Mouse (Mus musculus) lung, postnatal 0 days (tissue): ENCODE results near the gene Dnajb11. TPM values are rescaled to one million over a fixed set of nuclear protein-coding genes. Genes with fewer than 3 reads are reported as not detected.

Experiments used
- ATAC-seq: fragments of 200-750 bp; cut with Nextera tagmentation; 2 replicates; pipeline ENCODE4 v1.8.0; 2017; ENCODE audit warnings: moderate library complexity
- DNase-seq: peaks from one replicate; pipeline ENCODE4 v3.0.0-alpha.2; 2016; ENCODE audit warnings: low spot score
- H3K27ac ChIP-seq: fragments of 300-500 bp; sonication (generic); 2 replicates; pipeline ENCODE4 v1.5.1; 2014; ENCODE audit warnings: antibody characterized with exemption, mild to moderate bottlenecking, low read length, mixed read lengths
- H3K27me3 ChIP-seq: fragments of 300-500 bp; sonication (generic); replicated peaks from 2 replicates; pipeline ENCODE4 v1.6.1; 2014; ENCODE audit warnings: low read length, mixed read lengths; ENCODE audit not compliant: insufficient read depth
- H3K36me3 ChIP-seq: fragments of 300-500 bp; sonication (generic); 2 replicates; pipeline ENCODE4 v1.6.1; 2014; ENCODE audit warnings: low read length, mixed read lengths; ENCODE audit not compliant: insufficient read depth
- H3K4me1 ChIP-seq: fragments of 300-500 bp; sonication (generic); 2 replicates; pipeline ENCODE4 v1.6.1; 2014; ENCODE audit warnings: antibody characterized with exemption, low read depth, low read length, mixed read lengths; ENCODE audit not compliant: insufficient read depth
- H3K4me2 ChIP-seq: fragments of 300-500 bp; sonication (generic); replicated peaks from 2 replicates; pipeline ENCODE4 v1.6.1; 2014; ENCODE audit warnings: low read depth, mild to moderate bottlenecking, low read length, moderate library complexity, mixed read lengths
- H3K4me3 ChIP-seq: fragments of 300-500 bp; sonication (generic); 2 replicates; pipeline ENCODE4 v1.5.1; 2014; ENCODE audit warnings: low read depth, low read length
- H3K9ac ChIP-seq: fragments of 300-500 bp; sonication (generic); replicated peaks from 2 replicates; pipeline ENCODE4 v1.6.1; 2014; ENCODE audit warnings: low read depth, mild to moderate bottlenecking
- H3K9me3 ChIP-seq: fragments of 300-500 bp; sonication (generic); 2 replicates; pipeline ENCODE4 v1.6.1; 2016; ENCODE audit warnings: low read length, mixed read lengths
- CTCF ChIP-seq: IDR thresholded peaks from 2 replicates; pipeline ENCODE4 v1.5.1; 2016; ENCODE audit warnings: antibody characterized with exemption, mild to moderate bottlenecking
- EP300 ChIP-seq: IDR thresholded peaks from 2 replicates; pipeline ENCODE4 v1.6.1; 2016; ENCODE audit warnings: antibody characterized with exemption, mild to moderate bottlenecking, control low read depth
- WGBS: fragments of 180-500 bp; shearing (Covaris S2); extraction: QIAGEN DNeasy Blood & Tissue Kit; methylation state at CpG from one replicate; pipeline ENCODE4 v1.1.7; 2014; 5-methylcytosine and 5-hydroxymethylcytosine counted together
- polyA plus RNA-seq: library from polyadenylated mRNA; unstranded; fragments of >200 nt; fragmentation: Nextera tagmentation; extraction: Ambion mirVana; gene quantifications from 2 replicates; pipeline ENCODE4 v1.2.1, GENCODE M21; 2015

Dnajb11 gene
- polyA plus RNA-seq, 1 experiment from 2014 or later = 82.8 TPM

- H3K4me2 ChIP-seq = peak overlapping the region; percentile 94
- 7% methylated on average over 26 of the region's 26 CpGs for WGBS
- DNase-seq = peak; percentile 92
- no peak for TF ChIP-seq EP300
- TF ChIP-seq CTCF = no peak
- peak overlapping the region; percentile 46 for H3K4me3 ChIP-seq
- no peaks in the 10 kb centered on the region for H3K36me3 ChIP-seq
- no peaks in the 10 kb centered on the region for H3K4me1 ChIP-seq
- no peaks in the 10 kb centered on the region for H3K9me3 ChIP-seq
- H3K27me3 ChIP-seq = no peaks in the 10 kb centered on the region
- peak overlapping the region; percentile 54; the same call in 1 of the 2 replicates for H3K27ac ChIP-seq
- peak overlapping the region; percentile 50 for H3K9ac ChIP-seq
- peak; percentile 96 for ATAC-seq
These were observed 13.4 kb upstream of the Dnajb11 start for GRCm38 (mm10) chr16:22844061-22844801.

GRCm38 (mm10) chr16:22844834-22845233, 12.8 kb upstream of the Dnajb11 start:
- ATAC-seq = no peak
- TF ChIP-seq CTCF (no peak), EP300 (no peak)
- H3K4me3 ChIP-seq = peak overlapping the region; percentile 46; the same call in 1 of the 2 replicates
- 43% methylated on average over 5 of the region's 5 CpGs for WGBS
- no peaks in the 10 kb centered on the region for H3K27me3 ChIP-seq
- H3K27ac ChIP-seq = no peak overlapping the region; the same call in 1 of the 2 replicates
- DNase-seq = no peak
- peak overlapping the region; percentile 94 for H3K4me2 ChIP-seq
- peak overlapping the region; percentile 50 for H3K9ac ChIP-seq
- no peaks in the 10 kb centered on the region for H3K4me1 ChIP-seq
- H3K36me3 ChIP-seq = no peaks in the 10 kb centered on the region
- H3K9me3 ChIP-seq = no peaks in the 10 kb centered on the region

- no peaks in the 10 kb centered on the region for H3K9me3 ChIP-seq
- 83% methylated on average over 4 of the region's 4 CpGs for WGBS
These were observed 12.2 kb upstream of the Dnajb11 start for GRCm38 (mm10) chr16:22845481-22845880.

GRCm38 (mm10) chr16:22847686-22848085, 10.0 kb upstream of the Dnajb11 start:
- Histone ChIP-seq H3K4me1 (no peaks in the 10 kb centered on the region), H3K4me3 (no peak overlapping the region), H3K36me3 (no peaks in the 10 kb centered on the region), H3K9ac (no peak overlapping the region), H3K27me3 (no peaks in the 10 kb centered on the region), H3K4me2 (no peak overlapping the region), H3K9me3 (no peaks in the 10 kb centered on the region), H3K27ac (no peak overlapping the region)
- no peak for ATAC-seq
- no peak for DNase-seq
- WGBS = 92% methylated on average over 1 of the region's 1 CpGs
- TF ChIP-seq EP300 (no peak), CTCF (no peak)

More at GRCm38 (mm10) chr16:22845481-22845880, 12.2 kb upstream of the Dnajb11 start:
- Histone ChIP-seq H3K9ac (no peak overlapping the region), H3K4me2 (no peak overlapping the region), H3K4me1 (no peaks in the 10 kb centered on the region), H3K27me3 (no peaks in the 10 kb centered on the region), H3K4me3 (no peak overlapping the region), H3K27ac (no peak overlapping the region), H3K36me3 (no peaks in the 10 kb centered on the region)
- ATAC-seq (no peak), DNase-seq (no peak)
- TF ChIP-seq CTCF (no peak), EP300 (no peak)

- Histone ChIP-seq H3K27ac (no peak overlapping the region), H3K36me3 (no peaks in the 10 kb centered on the region), H3K4me1 (no peaks in the 10 kb centered on the region), H3K4me3 (no peak overlapping the region), H3K9me3 (no peaks in the 10 kb centered on the region), H3K9ac (no peak overlapping the region), H3K27me3 (no peaks in the 10 kb centered on the region), H3K4me2 (no peak overlapping the region)
- TF ChIP-seq CTCF = no peak
- TF ChIP-seq EP300 = no peak
- DNase-seq = no peak
- no peak for ATAC-seq
- 91% methylated on average over 1 of the region's 1 CpGs for WGBS
These were observed 9.3 kb upstream of the Dnajb11 start for GRCm38 (mm10) chr16:22848331-22848730.

- Histone ChIP-seq H3K9me3 (no peaks in the 10 kb centered on the region), H3K27ac (no peak overlapping the region), H3K4me2 (no peak overlapping the region), H3K4me1 (peaks cover 6% of the 10 kb centered on the region; the same call in 1 of the 2 replicates), H3K9ac (no peak overlapping the region), H3K36me3 (0 out of 2 replicates have a peak, but pooled peaks cover 4% of the 10 kb centered on the region), H3K27me3 (no peaks in the 10 kb centered on the region), H3K4me3 (no peak overlapping the region)
- DNase-seq (no peak), ATAC-seq (no peak)
- WGBS = 90% methylated on average over 4 of the region's 4 CpGs
- no peak for TF ChIP-seq CTCF
- TF ChIP-seq EP300 = no peak
These were observed 4.9 kb upstream of the Dnajb11 start for GRCm38 (mm10) chr16:22852709-22853108.
